In the genomic region with DNA sequence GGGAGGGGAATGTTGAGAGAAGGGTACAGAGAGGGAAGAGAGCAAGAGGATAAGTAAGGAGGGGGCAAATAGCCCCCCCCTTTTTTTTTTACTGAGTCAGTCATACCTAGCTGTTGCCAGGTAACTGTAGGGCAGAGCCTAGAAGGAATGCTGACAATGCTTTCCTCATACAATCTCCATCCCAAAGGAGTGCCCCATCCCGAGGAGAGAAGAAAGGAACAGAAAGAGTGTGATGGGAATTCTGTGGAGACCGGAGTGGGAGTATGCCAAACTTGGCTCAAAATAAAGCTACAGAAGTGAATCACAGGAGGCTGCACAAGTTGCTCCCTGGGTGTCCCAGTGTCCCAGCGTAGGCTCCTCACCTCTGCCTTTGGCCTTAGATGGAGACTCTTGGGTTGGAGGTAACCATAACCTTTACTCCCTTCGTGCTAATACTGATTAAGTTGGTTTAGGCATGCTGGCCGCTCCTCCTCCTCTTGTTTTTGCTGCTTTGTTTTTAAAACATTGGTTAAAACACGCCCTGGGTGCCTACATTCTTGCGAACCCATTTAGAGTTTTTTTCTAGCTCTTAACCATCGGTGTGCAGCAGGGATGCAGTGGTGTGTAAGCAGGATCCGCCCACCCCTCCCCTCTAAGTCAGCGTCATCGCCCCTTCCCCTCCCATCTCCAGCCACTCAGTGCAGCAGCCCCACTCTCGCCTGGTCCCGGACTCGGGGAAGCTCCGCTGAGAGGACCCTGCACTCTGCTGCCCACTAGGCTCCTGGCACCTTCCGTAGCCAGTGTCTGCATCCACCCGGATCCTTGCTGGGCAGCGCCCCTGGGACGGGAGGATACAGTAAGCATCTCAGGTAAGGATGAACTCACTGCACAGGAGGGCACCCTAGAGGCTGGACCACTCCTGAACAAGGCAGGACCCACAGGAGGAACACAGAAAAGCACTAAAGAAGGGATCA, we compare ENCODE assay signal across 8 mouse cellular contexts. TPM values are rescaled to one million over a fixed set of nuclear protein-coding genes. Genes with fewer than 3 reads are reported as not detected.
DNase-seq lines count a peak whose midpoint lies in the region; ATAC-seq and TF ChIP-seq lines count a peak whose summit lies in the region.

A gene (plus strand): TSS at position 691 of the 953 bp plus-strand sequence.

- WGBS in kidney, embryonic 15.5 days, result 2% methylated on average over 19 of the region's 19 CpGs
- whole genome bisulfite sequencing in kidney, adult 2 months, result 3% methylated on average over 19 of the region's 19 CpGs
- WGBS in forebrain, embryonic 14.5 days, result 1% methylated on average over 19 of the region's 19 CpGs

- no peak within 1 kb of the TSS for H3ac ChIP-seq in myocyte (ENCODE audit: control insufficient read depth, insufficient read length)

- H3K4me3 ChIP-seq in kidney, embryonic 15.5 days (replicated peaks), result peak within 1 kb of the TSS; percentile 34
- H3K4me3 ChIP-seq in kidney, adult 2 months (ENCODE audit: insufficient read depth, low read depth, low read length), result no peak within 1 kb of the TSS
- H3K4me3 ChIP-seq in forebrain, embryonic 14.5 days (ENCODE audit: low read depth, low read length), result peak within 1 kb of the TSS; percentile 25
- H3K4me3 ChIP-seq in myocyte, result no peak within 1 kb of the TSS

- no peak within 1 kb of the TSS for H3K27ac ChIP-seq in kidney, embryonic 15.5 days
- H3K27ac ChIP-seq in kidney, adult 2 months (ENCODE audit: insufficient read depth, low read depth, low read length), result no peak within 1 kb of the TSS
- H3K27ac ChIP-seq in forebrain, embryonic 14.5 days (ENCODE audit: low read depth, low read length), result no peak within 1 kb of the TSS

- H3K79me2 ChIP-seq in myocyte (ENCODE audit: control insufficient read depth, insufficient read depth), result no peaks in the 10 kb centered on the region

- H3K9ac ChIP-seq in kidney, embryonic 15.5 days, result 0 out of 2 replicates have a peak within 1 kb of the TSS, but pooled peaks have one; percentile 14
- H3K9ac ChIP-seq in forebrain, embryonic 14.5 days (ENCODE audit: low read length), result peak within 1 kb of the TSS; percentile 49

- TF ChIP-seq POLR2A in kidney, adult 2 months (IDR thresholded peaks at IDR 0.05; ENCODE audit: low read depth, low read length), result no peak
- TF ChIP-seq POLR2A in myocyte (IDR thresholded peaks at IDR 0.05; ENCODE audit: insufficient read length, low read depth), result no peak

- peaks cover 10% of the 10 kb centered on the region for H3K4me1 ChIP-seq in kidney, embryonic 15.5 days
- H3K4me1 ChIP-seq in kidney, adult 2 months (ENCODE audit: control insufficient read depth, insufficient read depth, low read length), result no peaks in the 10 kb centered on the region
- peaks cover 12% of the 10 kb centered on the region for H3K4me1 ChIP-seq in forebrain, embryonic 14.5 days (ENCODE audit: control insufficient read depth, insufficient read depth, low read length)

- H3K27me3 ChIP-seq in kidney, embryonic 15.5 days, result peaks cover 10% of the 10 kb centered on the region
- no peaks in the 10 kb centered on the region for H3K27me3 ChIP-seq in kidney, adult 2 months (replicated peaks; ENCODE audit: control insufficient read depth, insufficient read depth, low read length)
- H3K27me3 ChIP-seq in forebrain, embryonic 14.5 days (replicated peaks; ENCODE audit: control insufficient read depth, insufficient read depth, low read length), result no peaks in the 10 kb centered on the region
- no peaks in the 10 kb centered on the region for H3K27me3 ChIP-seq in myocyte (ENCODE audit: control insufficient read depth, insufficient read depth, insufficient read length)

- DNase-seq in kidney, adult 2 months, result no peak
- peak; percentile 35 for DNase-seq in adrenal gland, adult 8-10 months
- DNase-seq in forebrain, embryonic 14.5 days (ENCODE audit: low spot score), result peak; percentile 59
- DNase-seq in kidney, postnatal 10 days, result peak; percentile 48
- DNase-seq in layer of hippocampus, adult 9-11 months, result no peak

- ATAC-seq in kidney, embryonic 15.5 days (replicated peaks; ENCODE audit: low FRiP score), result peak; percentile 89
- ATAC-seq in forebrain, embryonic 14.5 days, result peak; percentile 87
- no peak for ATAC-seq in inflammation-experienced regulatory T-cells, adult 6 months

- H3K4me2 ChIP-seq in kidney, embryonic 15.5 days, result peak within 1 kb of the TSS; percentile 62
- peak within 1 kb of the TSS; percentile 55 for H3K4me2 ChIP-seq in forebrain, embryonic 14.5 days (ENCODE audit: low read length)
- peak within 1 kb of the TSS; percentile 18 for H3K4me2 ChIP-seq in myocyte (ENCODE audit: low read depth)

- H3K36me3 ChIP-seq in kidney, embryonic 15.5 days, result no peaks in the 10 kb centered on the region
- no peaks in the 10 kb centered on the region for H3K36me3 ChIP-seq in kidney, adult 2 months (ENCODE audit: control insufficient read depth, insufficient read depth, low read length)
- H3K36me3 ChIP-seq in forebrain, embryonic 14.5 days (ENCODE audit: control insufficient read depth, insufficient read depth, low read length), result no peaks in the 10 kb centered on the region
- H3K36me3 ChIP-seq in myocyte (ENCODE audit: control insufficient read depth, insufficient read depth), result no peaks in the 10 kb centered on the region

- H3K9me3 ChIP-seq in kidney, embryonic 15.5 days (replicated peaks), result no peaks in the 10 kb centered on the region
- H3K9me3 ChIP-seq in forebrain, embryonic 14.5 days (replicated peaks; ENCODE audit: control insufficient read depth, low read length), result no peaks in the 10 kb centered on the region

- no peak for TF ChIP-seq CTCF in kidney, adult 2 months (conservative IDR thresholded peaks at IDR 0.05; ENCODE audit: insufficient read depth, insufficient read length, low read depth, low read length)

TF ChIP-seq in myocyte, 11 proteins besides CTCF, POLR2A, EP300 and RAD21:
- TF ChIP-seq TCF12 (IDR thresholded peaks at IDR 0.05; ENCODE audit: insufficient read depth, poor library complexity, severe bottlenecking), result no peak
- TF ChIP-seq POLR2AphosphoS2 (IDR thresholded peaks at IDR 0.05; ENCODE audit: insufficient read length, low read depth), result no peak
- no peak for TF ChIP-seq TCF3 (IDR thresholded peaks at IDR 0.05; ENCODE audit: insufficient read length, low read depth)
- no peak for TF ChIP-seq CEBPB (IDR thresholded peaks at IDR 0.05; ENCODE audit: insufficient read depth, poor library complexity, severe bottlenecking)
- TF ChIP-seq MAX (IDR thresholded peaks at IDR 0.05; ENCODE audit: low read depth), result no peak
- TF ChIP-seq E2F4 (IDR thresholded peaks at IDR 0.05; ENCODE audit: insufficient read depth), result no peak
- TF ChIP-seq REST (IDR thresholded peaks at IDR 0.05; ENCODE audit: insufficient read depth, insufficient read length), result no peak
- TF ChIP-seq SRF (IDR thresholded peaks at IDR 0.05; ENCODE audit: control insufficient read depth, insufficient read length, low read depth), result no peak
- no peak for TF ChIP-seq USF1 (IDR thresholded peaks at IDR 0.05; ENCODE audit: low read depth)
- no peak for TF ChIP-seq MYOG (IDR thresholded peaks at IDR 0.05; ENCODE audit: control insufficient read depth in 1 of 3, insufficient read depth in 1 of 3, insufficient read length in 2 of 3, low read depth in 2 of 3)
- TF ChIP-seq MYOD1 (IDR thresholded peaks at IDR 0.05; ENCODE audit: control insufficient read depth in 1 of 3, insufficient read length in 2 of 3, low read depth in 2 of 3), result no peak

RNA-seq across cellular contexts. Expression of the gene that starts here (rescaled TPM):
- polyA plus RNA-seq in kidney, embryonic 15.5 days (2015; fragmentation: Nextera tagmentation; extraction: Ambion mirVana), result 9.7 and 12.2 TPM in 2 replicates
- 0.20 and 0.87 TPM in 2 replicates for polyA plus RNA-seq in kidney, adult 2 months (2012; rRNA removed)
- total RNA-seq in adrenal gland, adult 8-10 months (2022), result 100 to 1,000 TPM; 111 to 703 (median 400) TPM
- polyA plus RNA-seq in forebrain, embryonic 14.5 days (2014; fragmentation: Nextera tagmentation; extraction: Ambion mirVana), result 0.84 and 1.3 TPM in 2 replicates
- polyA plus RNA-seq in myocyte (2012; fragmentation: generic; extraction: Trizol), result 0.05 TPM
- polyA plus RNA-seq in inflammation-experienced regulatory T-cells, adult 6 months (2017; shearing (Covaris generic)), result not detected

Comparison
In these comparisons a context has a peak if more than half of its experiments do, and no peak if none do; other contexts are left out.
1. H3K4me3 ChIP-seq: peak in kidney, embryonic 15.5 days (single experiment) and forebrain, embryonic 14.5 days (single experiment); none in kidney, adult 2 months (single experiment) and myocyte (single experiment).
2. DNase-seq: peak in adrenal gland, adult 8-10 months (single experiment), forebrain, embryonic 14.5 days (single experiment) and kidney, postnatal 10 days (single experiment); none in kidney, adult 2 months (single experiment) and layer of hippocampus, adult 9-11 months (single experiment).
3. Peak in every context shown above with its lines, with median percentiles within 50 percentile points of each other: H3K4me2 ChIP-seq.